Mouse (Mus musculus) thymus, adult 2 months (tissue): ENCODE data around the gene Fbxo28.

ENCODE experiments used
- CTCF ChIP-seq: fragments of 200-500 bp; IDR thresholded peaks from 2 replicates; pipeline ENCODE4 v1.5.1; 2012; ENCODE audit warnings: mild to moderate bottlenecking, control low read depth, low read length, moderate library complexity, borderline replicate concordance; ENCODE audit not compliant: control insufficient read depth, poor library complexity, insufficient read depth; ENCODE audit errors: extremely low read depth
- POLR2A ChIP-seq: fragments of 200-500 bp; IDR thresholded peaks from 2 replicates; pipeline ENCODE4 v1.6.1; 2012; ENCODE audit warnings: mild to moderate bottlenecking, low read length, control low read depth, moderate library complexity; ENCODE audit not compliant: control insufficient read depth, poor library complexity, insufficient read depth; ENCODE audit errors: extremely low read depth

DNA sequence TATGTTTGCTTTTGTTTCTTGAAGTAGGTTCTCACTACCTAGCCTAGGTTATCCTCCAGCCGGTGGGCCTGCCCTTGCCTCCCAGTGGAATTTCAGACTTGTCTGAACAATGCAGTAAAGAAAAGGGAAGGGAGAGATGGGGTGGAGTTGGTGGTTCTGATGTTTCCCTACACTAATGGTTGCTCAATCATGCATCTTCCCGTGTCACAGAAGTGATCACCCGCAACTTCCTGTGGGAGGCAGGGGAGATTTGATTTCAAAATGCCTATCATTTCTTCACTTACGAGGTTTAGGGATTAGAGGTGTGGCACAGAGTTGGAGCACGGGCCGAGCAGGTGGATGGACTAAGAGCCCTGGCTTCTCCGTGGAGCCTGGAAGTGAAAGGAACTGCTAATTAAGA lies 58.2 kb downstream of the Fbxo28 start:
- TF ChIP-seq POLR2A (no peak), CTCF (no peak)
